Mouse (Mus musculus) neural tube, embryonic 15.5 days (tissue): ENCODE results near the gene Polr2h. TPM values are rescaled to one million over a fixed set of nuclear protein-coding genes. Genes with fewer than 3 reads are reported as not detected.
A peak's percentile ranks its signal among the peaks of the same experiment; 100 is the strongest.
"Not testable (repeated sequence)": the region's sequence is repeated elsewhere in the genome, so short reads cannot be mapped to it uniquely, and the experiment has no call there.

ENCODE experiments used
- ATAC-seq: fragments of 200-750 bp; cut with Nextera tagmentation; 2 replicates; pipeline ENCODE4 v1.8.0; 2017; ENCODE audit warnings: mild to moderate bottlenecking, moderate TSS enrichment, moderate library complexity; ENCODE audit not compliant: low FRiP score
- H3K27ac ChIP-seq: fragments of 300-500 bp; sonication (generic); replicated peaks from 2 replicates; pipeline ENCODE4 v1.5.1; 2015; ENCODE audit warnings: mild to moderate bottlenecking, inconsistent platforms
- H3K27me3 ChIP-seq: fragments of 300-500 bp; sonication (generic); replicated peaks from 2 replicates; pipeline ENCODE4 v1.6.1; 2015; ENCODE audit warnings: inconsistent platforms
- H3K36me3 ChIP-seq: fragments of 300-500 bp; sonication (generic); 2 replicates; pipeline ENCODE4 v1.6.1; 2015; ENCODE audit warnings: inconsistent platforms
- H3K4me1 ChIP-seq: fragments of 300-500 bp; sonication (generic); 2 replicates; pipeline ENCODE4 v1.6.1; 2015; ENCODE audit warnings: inconsistent platforms
- H3K4me2 ChIP-seq: fragments of 300-500 bp; sonication (generic); 2 replicates; pipeline ENCODE4 v1.6.1; 2015; ENCODE audit warnings: inconsistent platforms, mild to moderate bottlenecking, moderate library complexity
- H3K4me3 ChIP-seq: fragments of 300-500 bp; sonication (generic); replicated peaks from 2 replicates; pipeline ENCODE4 v1.5.1; 2015; ENCODE audit warnings: mild to moderate bottlenecking, inconsistent platforms
- H3K9ac ChIP-seq: fragments of 300-500 bp; sonication (generic); replicated peaks from 2 replicates; pipeline ENCODE4 v1.6.1; 2015; ENCODE audit warnings: mild to moderate bottlenecking, inconsistent platforms
- H3K9me3 ChIP-seq: fragments of 300-500 bp; sonication (generic); replicated peaks from 2 replicates; pipeline ENCODE4 v1.6.1; 2016; ENCODE audit warnings: inconsistent platforms
- WGBS: fragments of 180-500 bp; shearing (Covaris S2); methylation state at CpG from one replicate; pipeline ENCODE4 v1.1.7; 2015; ENCODE audit warnings: mixed read lengths; 5-methylcytosine and 5-hydroxymethylcytosine counted together
- polyA plus RNA-seq: library from polyadenylated mRNA; unstranded; fragments of >200 nt; fragmentation: Nextera tagmentation; extraction: Ambion mirVana; gene quantifications from 2 replicates; pipeline ENCODE4 v1.2.1, GENCODE M21; 2015

The Polr2h gene
- polyA plus RNA-seq = 90.9 and 95.4 TPM in 2 replicates

- Histone ChIP-seq H3K9ac (peak within 1 kb of the TSS; percentile 63), H3K4me3 (peak within 1 kb of the TSS; percentile 55), H3K36me3 (peaks cover 26% of the 10 kb centered on the region), H3K4me2 (peak within 1 kb of the TSS; percentile 95), H3K9me3 (no peaks in the 10 kb centered on the region), H3K4me1 (peaks cover 50% of the 10 kb centered on the region), H3K27ac (peak within 1 kb of the TSS; percentile 94), H3K27me3 (no peaks in the 10 kb centered on the region)
- WGBS = under 1% methylated on average over 62 of the region's 62 CpGs
- peak; percentile 87 for ATAC-seq
Measured at GRCm38 (mm10) chr16:20717181-20717977, at the start of gene Polr2h, which contains the start of gene Clcn2. Gene Polr2h, plus strand, starts transcription at chr16:20717665. Gene Clcn2, minus strand, starts transcription at chr16:20717746.

- not testable (repeated sequence) for H3K4me3 ChIP-seq, H3K4me1 ChIP-seq, H3K27me3 ChIP-seq, H3K27ac ChIP-seq, H3K4me2 ChIP-seq, H3K9ac ChIP-seq, H3K9me3 ChIP-seq, ATAC-seq
- H3K36me3 ChIP-seq = peaks cover 18% of the 10 kb centered on the region
- 99% methylated on average over 5 of the region's 6 CpGs for WGBS
Measured at GRCm38 (mm10) chr16:20668013-20668412, 49.5 kb upstream of the Polr2h start, which contains the start of gene Eif4g1. Gene Eif4g1, plus strand, starts transcription at chr16:20668313.

GRCm38 (mm10) chr16:20670291-20670690, 47.2 kb upstream of the Polr2h start:
- Histone ChIP-seq H3K4me2 (no peak overlapping the region), H3K27ac (no peak overlapping the region), H3K4me1 (peaks cover 22% of the 10 kb centered on the region), H3K9me3 (no peaks in the 10 kb centered on the region), H3K36me3 (peaks cover 8% of the 10 kb centered on the region), H3K4me3 (no peak overlapping the region), H3K9ac (no peak overlapping the region), H3K27me3 (no peaks in the 10 kb centered on the region)
- ATAC-seq = no peak
- 89% methylated on average over 3 of the region's 3 CpGs for WGBS

- ATAC-seq = no peak
- Histone ChIP-seq H3K4me2 (peak overlapping the region; percentile 97), H3K9ac (no peak overlapping the region), H3K4me3 (peak overlapping the region; percentile 94), H3K36me3 (peaks cover 22% of the 10 kb centered on the region), H3K9me3 (no peaks in the 10 kb centered on the region), H3K27me3 (no peaks in the 10 kb centered on the region), H3K27ac (no peak overlapping the region), H3K4me1 (peaks cover 23% of the 10 kb centered on the region)
- WGBS = 26% methylated on average over 6 of the region's 6 CpGs
Measured at GRCm38 (mm10) chr16:20671886-20672285, 45.6 kb upstream of the Polr2h start.

GRCm38 (mm10) chr16:20672500-20672902, 45.0 kb upstream of the Polr2h start:
- peaks cover 28% of the 10 kb centered on the region for H3K36me3 ChIP-seq
- ATAC-seq = peak; percentile 98
- under 1% methylated on average over 31 of the region's 38 CpGs for WGBS

GRCm38 (mm10) chr16:20672965-20673705, 44.3 kb upstream of the Polr2h start:
- Histone ChIP-seq H3K27ac (peak overlapping the region; percentile 87), H3K9ac (peak overlapping the region; percentile 89), H3K4me1 (peaks cover 26% of the 10 kb centered on the region), H3K9me3 (no peaks in the 10 kb centered on the region), H3K4me2 (peak overlapping the region; percentile 97), H3K27me3 (no peaks in the 10 kb centered on the region), H3K36me3 (peaks cover 34% of the 10 kb centered on the region), H3K4me3 (peak overlapping the region; percentile 94)
- WGBS = 1% methylated on average over 51 of the region's 78 CpGs
- peak; percentile 84 for ATAC-seq

More at GRCm38 (mm10) chr16:20672500-20672902, 45.0 kb upstream of the Polr2h start:
- Histone ChIP-seq H3K9me3 (no peaks in the 10 kb centered on the region), H3K27ac (peak overlapping the region; percentile 87), H3K4me2 (peak overlapping the region; percentile 97), H3K27me3 (no peaks in the 10 kb centered on the region), H3K4me1 (peaks cover 23% of the 10 kb centered on the region), H3K4me3 (peak overlapping the region; percentile 94), H3K9ac (peak overlapping the region; percentile 89)

- Histone ChIP-seq H3K27ac (peak overlapping the region; percentile 87), H3K36me3 (peaks cover 41% of the 10 kb centered on the region), H3K4me2 (peak overlapping the region; percentile 97), H3K9ac (peak overlapping the region; percentile 89), H3K4me3 (peak overlapping the region; percentile 94), H3K4me1 (peaks cover 26% of the 10 kb centered on the region), H3K27me3 (no peaks in the 10 kb centered on the region), H3K9me3 (no peaks in the 10 kb centered on the region)
- no peak for ATAC-seq
- 12% methylated on average over 14 of the region's 14 CpGs for WGBS
Measured at GRCm38 (mm10) chr16:20673706-20674303, 43.7 kb upstream of the Polr2h start.

- no peak for ATAC-seq
- Histone ChIP-seq H3K27ac (no peak overlapping the region), H3K4me1 (peaks cover 26% of the 10 kb centered on the region), H3K9ac (no peak overlapping the region), H3K36me3 (peaks cover 54% of the 10 kb centered on the region), H3K27me3 (no peaks in the 10 kb centered on the region), H3K4me3 (no peak overlapping the region), H3K4me2 (0 out of 2 replicates have a peak overlapping the region, but pooled peaks have one; percentile 97), H3K9me3 (no peaks in the 10 kb centered on the region)
- 93% methylated on average over 6 of the region's 6 CpGs for WGBS
Measured at GRCm38 (mm10) chr16:20675213-20675612, 42.3 kb upstream of the Polr2h start.

GRCm38 (mm10) chr16:20676702-20677101, 40.8 kb upstream of the Polr2h start:
- no peak for ATAC-seq
- 84% methylated on average over 4 of the region's 4 CpGs for WGBS
- Histone ChIP-seq H3K4me3 (no peak overlapping the region), H3K27ac (no peak overlapping the region), H3K4me2 (no peak overlapping the region), H3K9me3 (no peaks in the 10 kb centered on the region), H3K27me3 (no peaks in the 10 kb centered on the region), H3K36me3 (peaks cover 69% of the 10 kb centered on the region), H3K9ac (no peak overlapping the region), H3K4me1 (peaks cover 26% of the 10 kb centered on the region)

GRCm38 (mm10) chr16:20677380-20677779, 40.1 kb upstream of the Polr2h start:
- H3K27ac ChIP-seq = no peak overlapping the region
- H3K4me2 ChIP-seq = no peak overlapping the region
- 92% methylated on average over 5 of the region's 5 CpGs for WGBS
- ATAC-seq = no peak
- no peak overlapping the region for H3K4me3 ChIP-seq
- H3K36me3 ChIP-seq = peaks cover 76% of the 10 kb centered on the region
- H3K27me3 ChIP-seq = no peaks in the 10 kb centered on the region
- H3K4me1 ChIP-seq = peaks cover 21% of the 10 kb centered on the region
- H3K9me3 ChIP-seq = no peaks in the 10 kb centered on the region
- no peak overlapping the region for H3K9ac ChIP-seq

GRCm38 (mm10) chr16:20677974-20678675, 39.3 kb upstream of the Polr2h start:
- WGBS = 76% methylated on average over 10 of the region's 10 CpGs
- no peak overlapping the region for H3K27ac ChIP-seq
- H3K27me3 ChIP-seq = no peaks in the 10 kb centered on the region
- H3K9me3 ChIP-seq = no peaks in the 10 kb centered on the region
- peaks cover 21% of the 10 kb centered on the region for H3K4me1 ChIP-seq
- no peak for ATAC-seq
- H3K4me2 ChIP-seq = no peak overlapping the region
- no peak overlapping the region for H3K4me3 ChIP-seq
- peaks cover 83% of the 10 kb centered on the region for H3K36me3 ChIP-seq
- H3K9ac ChIP-seq = no peak overlapping the region
